Mouse (Mus musculus): ENCODE measurements around the gene Insr. TPM values are rescaled to one million over a fixed set of nuclear protein-coding genes. Genes with fewer than 3 reads are reported as not detected.
A peak's percentile ranks its signal among the peaks of the same experiment; 100 is the strongest.
"Not testable (repeated sequence)": the region's sequence is repeated elsewhere in the genome, so short reads cannot be mapped to it uniquely, and the experiment has no call there.

Gene Insr
- polyA plus RNA-seq, 1 experiment from 2014 or later = 65.5 TPM

DNA sequence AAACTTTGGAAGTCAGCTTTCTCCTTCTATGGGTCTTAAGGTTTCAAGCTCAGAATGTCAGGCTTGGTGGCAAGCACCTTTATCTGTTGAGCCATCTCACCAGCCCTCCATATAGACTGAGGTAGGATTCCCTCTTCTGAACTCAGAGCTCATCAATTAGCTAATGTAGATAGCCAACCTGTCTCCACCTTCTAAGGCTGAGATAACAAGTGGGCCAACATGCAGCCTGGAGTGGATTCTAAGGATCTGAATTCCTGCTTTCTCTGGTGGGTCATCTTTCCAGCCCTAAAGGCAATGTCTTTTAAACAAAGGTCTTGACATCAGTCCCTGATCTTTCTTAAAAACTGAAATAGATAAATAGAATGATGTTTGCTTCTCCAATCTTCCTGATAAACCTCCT, 70.7 kb downstream of the Insr start:
- Histone ChIP-seq H3K27ac (ENCODE audit: low read length) (no peak overlapping the region), H3K4me3 (ENCODE audit: low read length) (no peak overlapping the region), H3K9ac (ENCODE audit: low read length) (no peak overlapping the region), H3K9me3 (replicated peaks; ENCODE audit: control insufficient read depth, low read length) (no peaks in the 10 kb centered on the region), H3K27me3 (ENCODE audit: control insufficient read depth, insufficient read depth, low read length) (no peaks in the 10 kb centered on the region), H3K4me1 (ENCODE audit: control insufficient read depth, insufficient read depth, low read length) (peaks cover 13% of the 10 kb centered on the region), H3K36me3 (ENCODE audit: control insufficient read depth, insufficient read depth) (peaks cover 18% of the 10 kb centered on the region), H3K4me2 (ENCODE audit: low read depth, low read length) (no peak overlapping the region)
- no peak for ATAC-seq (replicated peaks; ENCODE audit: extremely low read depth, insufficient read depth, low FRiP score)

DNA sequence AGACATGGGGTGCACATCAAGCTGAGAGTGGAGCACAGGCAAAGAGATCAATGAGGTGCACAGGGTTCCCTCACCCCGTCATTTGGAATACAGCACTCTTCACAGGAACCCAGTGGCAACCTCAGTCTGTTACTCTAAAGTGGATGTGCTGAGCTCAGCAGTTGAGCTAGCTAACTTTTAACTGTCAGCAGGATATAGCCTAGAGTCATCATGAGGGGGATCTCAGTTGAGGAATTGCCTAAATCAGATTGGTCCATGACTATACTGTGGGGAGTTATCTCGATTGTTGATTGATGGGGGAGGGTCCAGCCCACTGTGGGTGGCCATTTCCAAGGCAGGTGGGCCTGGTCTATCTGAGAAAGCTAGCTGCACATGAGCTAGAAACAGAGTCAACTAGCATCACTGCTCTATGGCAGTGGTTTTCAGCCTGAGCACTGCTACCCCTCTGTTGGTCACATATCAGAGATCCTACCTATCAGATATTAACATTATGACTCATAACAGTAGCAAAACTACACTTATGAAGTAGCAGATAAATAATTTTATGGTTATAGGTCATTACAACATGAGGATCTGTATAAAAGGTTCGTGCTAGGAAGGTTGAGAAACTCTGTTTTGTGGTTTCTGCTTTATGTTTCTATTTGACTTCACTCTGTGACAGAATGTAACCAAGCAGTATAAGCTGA, 74.5 kb downstream of the Insr start:
- 78% methylated on average over 3 of the region's 3 CpGs for WGBS
- peaks cover 34% of the 10 kb centered on the region for H3K36me3 ChIP-seq (ENCODE audit: control insufficient read depth, insufficient read depth)

GRCm38 (mm10) chr8:3202792-3203191, 76.6 kb downstream of the Insr start:
- Histone ChIP-seq H3K27ac (ENCODE audit: low read length) (no peak overlapping the region), H3K36me3 (ENCODE audit: control insufficient read depth, insufficient read depth) (peaks cover 40% of the 10 kb centered on the region), H3K4me1 (ENCODE audit: control insufficient read depth, insufficient read depth, low read length) (no peaks in the 10 kb centered on the region), H3K9ac (ENCODE audit: low read length) (no peak overlapping the region), H3K4me3 (ENCODE audit: low read length) (no peak overlapping the region), H3K9me3 (replicated peaks; ENCODE audit: control insufficient read depth, low read length) (no peaks in the 10 kb centered on the region), H3K4me2 (ENCODE audit: low read depth, low read length) (no peak overlapping the region), H3K27me3 (ENCODE audit: control insufficient read depth, insufficient read depth, low read length) (no peaks in the 10 kb centered on the region)
- ATAC-seq (replicated peaks; ENCODE audit: extremely low read depth, insufficient read depth, low FRiP score) = no peak
- 92% methylated on average over 7 of the region's 7 CpGs for WGBS

More for the DNA sequence above, 74.5 kb downstream of the Insr start:
- no peak overlapping the region for H3K9ac ChIP-seq (ENCODE audit: low read length)
- H3K4me1 ChIP-seq (ENCODE audit: control insufficient read depth, insufficient read depth, low read length) = peaks cover 8% of the 10 kb centered on the region
- no peak overlapping the region for H3K27ac ChIP-seq (ENCODE audit: low read length)
- ATAC-seq (replicated peaks; ENCODE audit: extremely low read depth, insufficient read depth, low FRiP score) = no peak
- H3K4me3 ChIP-seq (ENCODE audit: low read length) = no peak overlapping the region
- no peaks in the 10 kb centered on the region for H3K27me3 ChIP-seq (ENCODE audit: control insufficient read depth, insufficient read depth, low read length)
- no peak overlapping the region for H3K4me2 ChIP-seq (ENCODE audit: low read depth, low read length)
- no peaks in the 10 kb centered on the region for H3K9me3 ChIP-seq (replicated peaks; ENCODE audit: control insufficient read depth, low read length)

GRCm38 (mm10) chr8:3194297-3194696, 85.1 kb downstream of the Insr start:
- not testable (repeated sequence) for H3K4me2 ChIP-seq (ENCODE audit: low read depth, low read length); H3K4me3 ChIP-seq (ENCODE audit: low read length); H3K4me1 ChIP-seq (ENCODE audit: control insufficient read depth, insufficient read depth, low read length); H3K9ac ChIP-seq (ENCODE audit: low read length); H3K9me3 ChIP-seq (replicated peaks; ENCODE audit: control insufficient read depth, low read length); H3K27me3 ChIP-seq (ENCODE audit: control insufficient read depth, insufficient read depth, low read length); ATAC-seq (replicated peaks; ENCODE audit: extremely low read depth, insufficient read depth, low FRiP score); H3K27ac ChIP-seq (ENCODE audit: low read length)
- peaks cover 76% of the 10 kb centered on the region for H3K36me3 ChIP-seq (ENCODE audit: control insufficient read depth, insufficient read depth)

- Histone ChIP-seq H3K4me3 (ENCODE audit: low read length) (no peak overlapping the region), H3K9me3 (replicated peaks; ENCODE audit: control insufficient read depth, low read length) (peaks cover 5% of the 10 kb centered on the region), H3K4me1 (ENCODE audit: control insufficient read depth, insufficient read depth, low read length) (peaks cover 8% of the 10 kb centered on the region), H3K27ac (ENCODE audit: low read length) (no peak overlapping the region), H3K27me3 (ENCODE audit: control insufficient read depth, insufficient read depth, low read length) (no peaks in the 10 kb centered on the region), H3K36me3 (ENCODE audit: control insufficient read depth, insufficient read depth) (peaks cover 72% of the 10 kb centered on the region), H3K9ac (ENCODE audit: low read length) (no peak overlapping the region), H3K4me2 (ENCODE audit: low read depth, low read length) (no peak overlapping the region)
- no peak for ATAC-seq (replicated peaks; ENCODE audit: extremely low read depth, insufficient read depth, low FRiP score)
Observed at GRCm38 (mm10) chr8:3191006-3191405, 88.4 kb downstream of the Insr start.

DNA sequence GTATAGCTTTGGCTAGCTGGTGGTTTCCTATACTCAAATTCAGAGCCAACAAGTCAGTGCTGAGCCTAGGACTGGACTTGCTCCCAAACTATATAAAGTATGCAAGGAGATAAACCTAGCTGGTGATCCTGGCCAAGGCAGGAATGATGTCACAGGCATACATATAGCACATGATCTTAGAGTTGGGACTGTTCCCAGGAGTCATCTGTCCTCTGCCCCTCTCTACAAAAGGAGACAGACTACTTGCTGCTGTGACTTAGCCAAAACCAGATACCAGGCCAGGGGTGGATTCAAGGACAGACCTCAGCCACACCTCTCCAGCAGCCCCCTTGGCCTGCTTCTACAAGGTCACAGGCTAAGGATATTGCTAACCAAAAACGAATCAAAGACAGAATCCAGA, 92.0 kb downstream of the Insr start:
- no peak overlapping the region for H3K4me3 ChIP-seq (ENCODE audit: low read length)
- H3K36me3 ChIP-seq (ENCODE audit: control insufficient read depth, insufficient read depth) = peaks cover 67% of the 10 kb centered on the region
- H3K4me2 ChIP-seq (ENCODE audit: low read depth, low read length) = peak overlapping the region; percentile 21; the same call in 1 of the 2 replicates
- peak; percentile 98 for ATAC-seq (replicated peaks; ENCODE audit: extremely low read depth, insufficient read depth, low FRiP score)
- WGBS = 41% methylated on average over 1 of the region's 1 CpGs
- H3K27me3 ChIP-seq (ENCODE audit: control insufficient read depth, insufficient read depth, low read length) = no peaks in the 10 kb centered on the region
- H3K4me1 ChIP-seq (ENCODE audit: control insufficient read depth, insufficient read depth, low read length) = peaks cover 8% of the 10 kb centered on the region
- no peaks in the 10 kb centered on the region for H3K9me3 ChIP-seq (replicated peaks; ENCODE audit: control insufficient read depth, low read length)
- peak overlapping the region; percentile 98 for H3K27ac ChIP-seq (ENCODE audit: low read length)
- no peak overlapping the region; the same call in 1 of the 2 replicates for H3K9ac ChIP-seq (ENCODE audit: low read length)

GRCm38 (mm10) chr8:3179930-3180329, 99.5 kb downstream of the Insr start:
- no peak for ATAC-seq (replicated peaks; ENCODE audit: extremely low read depth, insufficient read depth, low FRiP score)

GRCm38 (mm10) chr8:3177440-3177839, 102.0 kb downstream of the Insr start:
- no peak overlapping the region for H3K4me3 ChIP-seq (ENCODE audit: low read length)
- H3K4me2 ChIP-seq (ENCODE audit: low read depth, low read length) = no peak overlapping the region
- H3K9ac ChIP-seq (ENCODE audit: low read length) = no peak overlapping the region
- H3K27ac ChIP-seq (ENCODE audit: low read length) = no peak overlapping the region
- H3K9me3 ChIP-seq (replicated peaks; ENCODE audit: control insufficient read depth, low read length) = peaks cover 11% of the 10 kb centered on the region
- WGBS = 94% methylated on average over 4 of the region's 4 CpGs
- peaks cover 50% of the 10 kb centered on the region for H3K36me3 ChIP-seq (ENCODE audit: control insufficient read depth, insufficient read depth)
- no peaks in the 10 kb centered on the region for H3K4me1 ChIP-seq (ENCODE audit: control insufficient read depth, insufficient read depth, low read length)
- ATAC-seq (replicated peaks; ENCODE audit: extremely low read depth, insufficient read depth, low FRiP score) = no peak
- H3K27me3 ChIP-seq (ENCODE audit: control insufficient read depth, insufficient read depth, low read length) = no peaks in the 10 kb centered on the region

More at GRCm38 (mm10) chr8:3179930-3180329, 99.5 kb downstream of the Insr start:
- 69% methylated on average over 1 of the region's 1 CpGs for WGBS
- H3K4me3 ChIP-seq (ENCODE audit: low read length) = no peak overlapping the region
- no peak overlapping the region for H3K4me2 ChIP-seq (ENCODE audit: low read depth, low read length)
- H3K27me3 ChIP-seq (ENCODE audit: control insufficient read depth, insufficient read depth, low read length) = no peaks in the 10 kb centered on the region
- peaks cover 51% of the 10 kb centered on the region for H3K36me3 ChIP-seq (ENCODE audit: control insufficient read depth, insufficient read depth)
- H3K4me1 ChIP-seq (ENCODE audit: control insufficient read depth, insufficient read depth, low read length) = no peaks in the 10 kb centered on the region
- no peak overlapping the region for H3K27ac ChIP-seq (ENCODE audit: low read length)
- no peak overlapping the region for H3K9ac ChIP-seq (ENCODE audit: low read length)
- peaks cover 11% of the 10 kb centered on the region for H3K9me3 ChIP-seq (replicated peaks; ENCODE audit: control insufficient read depth, low read length)

- Histone ChIP-seq H3K4me3 (ENCODE audit: low read length) (no peak overlapping the region), H3K27ac (ENCODE audit: low read length) (no peak overlapping the region), H3K36me3 (ENCODE audit: control insufficient read depth, insufficient read depth) (peaks cover 73% of the 10 kb centered on the region), H3K9me3 (replicated peaks; ENCODE audit: control insufficient read depth, low read length) (peaks cover 11% of the 10 kb centered on the region), H3K4me1 (ENCODE audit: control insufficient read depth, insufficient read depth, low read length) (peaks cover 9% of the 10 kb centered on the region), H3K4me2 (ENCODE audit: low read depth, low read length) (no peak overlapping the region), H3K27me3 (ENCODE audit: control insufficient read depth, insufficient read depth, low read length) (no peaks in the 10 kb centered on the region), H3K9ac (ENCODE audit: low read length) (no peak overlapping the region)
- whole genome bisulfite sequencing = 62% methylated on average over 1 of the region's 1 CpGs
- no peak for ATAC-seq (replicated peaks; ENCODE audit: extremely low read depth, insufficient read depth, low FRiP score)
Observed at GRCm38 (mm10) chr8:3172246-3172645, 107.2 kb downstream of the Insr start.

Data from heart, embryonic 16.5 days (tissue).